Mouse (Mus musculus): ENCODE measurements around the gene Trim63. TPM values are rescaled to one million over a fixed set of nuclear protein-coding genes. Genes with fewer than 3 reads are reported as not detected.

The Trim63 gene
- polyA plus RNA-seq, 1 experiment from 2014 or later: not detected

Other genes with a start within 250 kb of the Trim63 start
- gene Cd52, start 220.0 kb upstream of the Trim63 start, polyA plus RNA-seq (2014; fragmentation: Nextera tagmentation; extraction: Ambion mirVana): 1.3 and 2.3 TPM in 2 replicates
- 9.0 and 12.5 TPM in 2 replicates for gene Ubxn11, start 212.6 kb upstream of the Trim63 start, polyA plus RNA-seq (2014; fragmentation: Nextera tagmentation; extraction: Ambion mirVana)
- 351 and 372 TPM in 2 replicates for gene Sh3bgrl3, start 186.3 kb upstream of the Trim63 start, polyA plus RNA-seq (2014; fragmentation: Nextera tagmentation; extraction: Ambion mirVana)
- 20.1 and 21.3 TPM in 2 replicates for gene Cep85, start 128.0 kb upstream of the Trim63 start, polyA plus RNA-seq (2014; fragmentation: Nextera tagmentation; extraction: Ambion mirVana)
- gene Gm7534, start 112.1 kb upstream of the Trim63 start, polyA plus RNA-seq (2014; fragmentation: Nextera tagmentation; extraction: Ambion mirVana): not detected in 2 replicates
- not detected in 2 replicates for gene Catsper4, start 87.7 kb upstream of the Trim63 start, polyA plus RNA-seq (2014; fragmentation: Nextera tagmentation; extraction: Ambion mirVana)
- gene Cnksr1, start 76.7 kb upstream of the Trim63 start, polyA plus RNA-seq (2014; fragmentation: Nextera tagmentation; extraction: Ambion mirVana): 0.36 TPM in 1 of 2 replicates, not detected in the other
- gene E130218I03Rik, start 71.5 kb upstream of the Trim63 start, polyA plus RNA-seq (2014; fragmentation: Nextera tagmentation; extraction: Ambion mirVana): 0.17 TPM in 1 of 2 replicates, not detected in the other
- gene Zfp593, start 69.5 kb upstream of the Trim63 start, polyA plus RNA-seq (2014; fragmentation: Nextera tagmentation; extraction: Ambion mirVana): 14.4 and 15.8 TPM in 2 replicates
- gene Gm30191, start 68.2 kb upstream of the Trim63 start, polyA plus RNA-seq (2014; fragmentation: Nextera tagmentation; extraction: Ambion mirVana): not detected in 2 replicates
- 10.1 and 11.6 TPM in 2 replicates for gene Grrp1, start 61.0 kb upstream of the Trim63 start, polyA plus RNA-seq (2014; fragmentation: Nextera tagmentation; extraction: Ambion mirVana)
- 32.2 and 40.5 TPM in 2 replicates for gene Pdik1l, start 27.2 kb upstream of the Trim63 start, polyA plus RNA-seq (2014; fragmentation: Nextera tagmentation; extraction: Ambion mirVana)
- 0.05 and 0.06 TPM in 2 replicates for gene Slc30a2, start 28.1 kb downstream of the Trim63 start, polyA plus RNA-seq (2014; fragmentation: Nextera tagmentation; extraction: Ambion mirVana)
- 0.14 and 0.25 TPM in 2 replicates for gene Extl1, start 68.7 kb downstream of the Trim63 start, polyA plus RNA-seq (2014; fragmentation: Nextera tagmentation; extraction: Ambion mirVana)
- 7.6 and 9.8 TPM in 2 replicates for gene Pafah2, start 81.2 kb downstream of the Trim63 start, polyA plus RNA-seq (2014; fragmentation: Nextera tagmentation; extraction: Ambion mirVana)
- gene Stmn1, start 153.2 kb downstream of the Trim63 start, polyA plus RNA-seq (2014; fragmentation: Nextera tagmentation; extraction: Ambion mirVana): 7,624 and 8,172 TPM in 2 replicates
- 4.3 and 6.0 TPM in 2 replicates for gene Paqr7, start 181.6 kb downstream of the Trim63 start, polyA plus RNA-seq (2014; fragmentation: Nextera tagmentation; extraction: Ambion mirVana)
- gene Aunip, start 195.9 kb downstream of the Trim63 start, polyA plus RNA-seq (2014; fragmentation: Nextera tagmentation; extraction: Ambion mirVana): 2.2 and 3.3 TPM in 2 replicates
- 177 and 185 TPM in 2 replicates for gene Mtfr1l, start 220.3 kb downstream of the Trim63 start, polyA plus RNA-seq (2014; fragmentation: Nextera tagmentation; extraction: Ambion mirVana)
- gene Selenon, start 237.0 kb downstream of the Trim63 start, polyA plus RNA-seq (2014; fragmentation: Nextera tagmentation; extraction: Ambion mirVana): 10.2 and 12.4 TPM in 2 replicates